Mouse (Mus musculus): ENCODE measurements around the gene Frmd4a. TPM values are rescaled to one million over a fixed set of nuclear protein-coding genes. Genes with fewer than 3 reads are reported as not detected.
"Not testable (repeated sequence)": the region's sequence is repeated elsewhere in the genome, so short reads cannot be mapped to it uniquely, and the experiment has no call there.

Gene Frmd4a
- polyA plus RNA-seq, 1 experiment from 2014 or later = 72.7 TPM

- Histone ChIP-seq H3K4me3 (no peak overlapping the region), H3K36me3 (no peaks in the 10 kb centered on the region), H3K4me2 (replicated peaks) (no peak overlapping the region), H3K9me3 (no peaks in the 10 kb centered on the region), H3K4me1 (no peaks in the 10 kb centered on the region), H3K27ac (replicated peaks) (no peak overlapping the region), H3K9ac (replicated peaks) (no peak overlapping the region), H3K27me3 (no peaks in the 10 kb centered on the region)
- no peak for ATAC-seq (replicated peaks)
- 48% methylated on average over 9 of the region's 9 CpGs for WGBS
These were observed 308.9 kb downstream of the Frmd4a start for GRCm38 (mm10) chr2:4326241-4327010.

GRCm38 (mm10) chr2:4327011-4327340 is 309.5 kb downstream of the Frmd4a start:
- WGBS = 75% methylated on average over 4 of the region's 4 CpGs
- H3K36me3 ChIP-seq = no peaks in the 10 kb centered on the region
- no peak overlapping the region for H3K9ac ChIP-seq (replicated peaks)
- no peaks in the 10 kb centered on the region for H3K4me1 ChIP-seq
- H3K27me3 ChIP-seq = no peaks in the 10 kb centered on the region
- H3K9me3 ChIP-seq = no peaks in the 10 kb centered on the region
- no peak overlapping the region for H3K4me3 ChIP-seq
- no peak overlapping the region for H3K4me2 ChIP-seq (replicated peaks)
- no peak overlapping the region for H3K27ac ChIP-seq (replicated peaks)
- ATAC-seq (replicated peaks) = no peak

GRCm38 (mm10) chr2:4332441-4332840 is 314.9 kb downstream of the Frmd4a start:
- Histone ChIP-seq H3K4me1 (peaks cover 10% of the 10 kb centered on the region; the same call in 1 of the 2 replicates), H3K36me3 (no peaks in the 10 kb centered on the region), H3K9ac (replicated peaks) (no peak overlapping the region), H3K4me2 (replicated peaks) (no peak overlapping the region), H3K27me3 (no peaks in the 10 kb centered on the region), H3K4me3 (no peak overlapping the region), H3K27ac (replicated peaks) (no peak overlapping the region), H3K9me3 (no peaks in the 10 kb centered on the region)
- 67% methylated on average over 8 of the region's 8 CpGs for WGBS
- ATAC-seq (replicated peaks) = no peak

- Histone ChIP-seq H3K27ac (replicated peaks) (no peak overlapping the region), H3K4me2 (replicated peaks) (no peak overlapping the region), H3K27me3 (no peaks in the 10 kb centered on the region), H3K9ac (replicated peaks) (no peak overlapping the region), H3K36me3 (no peaks in the 10 kb centered on the region), H3K9me3 (no peaks in the 10 kb centered on the region), H3K4me1 (peaks cover 10% of the 10 kb centered on the region; the same call in 1 of the 2 replicates), H3K4me3 (no peak overlapping the region)
- WGBS = 28% methylated on average over 4 of the region's 4 CpGs
- no peak for ATAC-seq (replicated peaks)
These were observed 316.7 kb downstream of the Frmd4a start for GRCm38 (mm10) chr2:4334201-4334600.

GRCm38 (mm10) chr2:4334936-4335335 is 317.4 kb downstream of the Frmd4a start:
- 80% methylated on average over 5 of the region's 5 CpGs for WGBS
- H3K36me3 ChIP-seq = no peaks in the 10 kb centered on the region
- no peak overlapping the region for H3K4me3 ChIP-seq
- H3K4me2 ChIP-seq (replicated peaks) = no peak overlapping the region
- no peaks in the 10 kb centered on the region for H3K27me3 ChIP-seq
- no peak overlapping the region for H3K9ac ChIP-seq (replicated peaks)
- ATAC-seq (replicated peaks) = no peak
- H3K27ac ChIP-seq (replicated peaks) = no peak overlapping the region
- H3K4me1 ChIP-seq = peaks cover 10% of the 10 kb centered on the region
- no peaks in the 10 kb centered on the region for H3K9me3 ChIP-seq

- Histone ChIP-seq H3K27me3 (no peaks in the 10 kb centered on the region), H3K4me1 (peaks cover 15% of the 10 kb centered on the region), H3K9me3 (no peaks in the 10 kb centered on the region), H3K27ac (replicated peaks) (no peak overlapping the region), H3K9ac (replicated peaks) (no peak overlapping the region), H3K4me2 (replicated peaks) (no peak overlapping the region), H3K36me3 (no peaks in the 10 kb centered on the region), H3K4me3 (no peak overlapping the region)
- whole genome bisulfite sequencing = 74% methylated on average over 4 of the region's 4 CpGs
- ATAC-seq (replicated peaks) = no peak
These were observed 318.4 kb downstream of the Frmd4a start for GRCm38 (mm10) chr2:4335881-4336280.

- not testable (repeated sequence) for H3K36me3 ChIP-seq; H3K9me3 ChIP-seq; ATAC-seq (replicated peaks); H3K4me2 ChIP-seq (replicated peaks); H3K9ac ChIP-seq (replicated peaks); H3K4me3 ChIP-seq; H3K27ac ChIP-seq (replicated peaks); H3K27me3 ChIP-seq
- WGBS = 63% methylated on average over 8 of the region's 8 CpGs
- H3K4me1 ChIP-seq = peaks cover 15% of the 10 kb centered on the region
These were observed 320.8 kb downstream of the Frmd4a start for GRCm38 (mm10) chr2:4338290-4338689.

- H3K9ac ChIP-seq (replicated peaks) = no peak overlapping the region
- ATAC-seq (replicated peaks) = no peak
- no peaks in the 10 kb centered on the region for H3K36me3 ChIP-seq
- no peaks in the 10 kb centered on the region for H3K9me3 ChIP-seq
- H3K27me3 ChIP-seq = no peaks in the 10 kb centered on the region
- no peak overlapping the region for H3K4me2 ChIP-seq (replicated peaks)
- 83% methylated on average over 4 of the region's 4 CpGs for WGBS
- no peak overlapping the region for H3K4me3 ChIP-seq
- H3K4me1 ChIP-seq = peaks cover 12% of the 10 kb centered on the region
- H3K27ac ChIP-seq (replicated peaks) = no peak overlapping the region
These were observed 321.6 kb downstream of the Frmd4a start for GRCm38 (mm10) chr2:4339128-4339527.

- no peaks in the 10 kb centered on the region for H3K27me3 ChIP-seq
- H3K27ac ChIP-seq (replicated peaks) = no peak overlapping the region
- ATAC-seq (replicated peaks) = no peak
- 70% methylated on average over 3 of the region's 3 CpGs for WGBS
- H3K4me3 ChIP-seq = no peak overlapping the region
- no peak overlapping the region for H3K9ac ChIP-seq (replicated peaks)
- no peaks in the 10 kb centered on the region for H3K36me3 ChIP-seq
- peaks cover 7% of the 10 kb centered on the region for H3K4me1 ChIP-seq
- H3K9me3 ChIP-seq = no peaks in the 10 kb centered on the region
- H3K4me2 ChIP-seq (replicated peaks) = no peak overlapping the region
These were observed 322.2 kb downstream of the Frmd4a start for GRCm38 (mm10) chr2:4339530-4340218.

GRCm38 (mm10) chr2:4340378-4340777 is 322.9 kb downstream of the Frmd4a start:
- no peak overlapping the region for H3K4me2 ChIP-seq (replicated peaks)
- ATAC-seq (replicated peaks) = no peak
- H3K9me3 ChIP-seq = no peaks in the 10 kb centered on the region
- no peak overlapping the region for H3K27ac ChIP-seq (replicated peaks)
- 51% methylated on average over 10 of the region's 10 CpGs for WGBS
- H3K9ac ChIP-seq (replicated peaks) = no peak overlapping the region
- no peaks in the 10 kb centered on the region for H3K27me3 ChIP-seq
- peaks cover 7% of the 10 kb centered on the region for H3K4me1 ChIP-seq
- H3K4me3 ChIP-seq = no peak overlapping the region
- H3K36me3 ChIP-seq = no peaks in the 10 kb centered on the region

- 57% methylated on average over 1 of the region's 1 CpGs for WGBS
- Histone ChIP-seq H3K9me3 (no peaks in the 10 kb centered on the region), H3K36me3 (no peaks in the 10 kb centered on the region), H3K27me3 (no peaks in the 10 kb centered on the region), H3K4me1 (peaks cover 7% of the 10 kb centered on the region), H3K27ac (replicated peaks) (no peak overlapping the region), H3K4me2 (replicated peaks) (no peak overlapping the region), H3K9ac (replicated peaks) (no peak overlapping the region), H3K4me3 (no peak overlapping the region)
- ATAC-seq (replicated peaks) = no peak
These were observed 323.6 kb downstream of the Frmd4a start for GRCm38 (mm10) chr2:4341141-4341540.

- H3K9ac ChIP-seq (replicated peaks) = no peak overlapping the region
- H3K4me2 ChIP-seq (replicated peaks) = no peak overlapping the region
- no peak for ATAC-seq (replicated peaks)
- no peak overlapping the region for H3K27ac ChIP-seq (replicated peaks)
- 77% methylated on average over 7 of the region's 7 CpGs for WGBS
- peaks cover 5% of the 10 kb centered on the region for H3K4me1 ChIP-seq
- H3K9me3 ChIP-seq = no peaks in the 10 kb centered on the region
- no peak overlapping the region for H3K4me3 ChIP-seq
- no peaks in the 10 kb centered on the region for H3K36me3 ChIP-seq
- H3K27me3 ChIP-seq = no peaks in the 10 kb centered on the region
These were observed 324.5 kb downstream of the Frmd4a start for GRCm38 (mm10) chr2:4342005-4342404.
